Mouse (Mus musculus): Measurements from ENCODE around the gene Olfr702. TPM values are rescaled to one million over a fixed set of nuclear protein-coding genes. Genes with fewer than 3 reads are reported as not detected.

Olfr702 gene
- total RNA-seq (2021): not detected
- long read RNA-seq, experiment 1: 0 reads
- long read RNA-seq, experiment 2: 0 reads

- intact Hi-C loops (cut with DNase I): no loop called here
- DNase-seq (ENCODE audit: low spot score in 2 of 2): no peak
These were observed at the start of gene Olfr702 for GRCm38 (mm10) chr7:106833793-106834192. TSS of gene Olfr702 (minus strand) at chr7:106833893.

- DNase-seq (ENCODE audit: low spot score in 2 of 2): no peak
These were observed 43.1 kb upstream of the Olfr702 start, which contains the start of gene Olfr705 for GRCm38 (mm10) chr7:106876791-106877190. TSS of gene Olfr705 (minus strand) at chr7:106876891.

GRCm38 (mm10) chr7:106862885-106863284, 29.2 kb upstream of the Olfr702 start, which contains the start of gene Olfr704:
TSS of gene Olfr704 (plus strand) at chr7:106863185.
- intact Hi-C loops (cut with DNase I): no loop called here
- DNase-seq (ENCODE audit: low spot score in 2 of 2): no peak

More at GRCm38 (mm10) chr7:106876791-106877190, 43.1 kb upstream of the Olfr702 start, which contains the start of gene Olfr705:
- intact Hi-C loops (cut with DNase I): no loop called here

GRCm38 (mm10) chr7:106843060-106843459, 9.4 kb upstream of the Olfr702 start, which contains the start of gene Olfr703:
TSS of gene Olfr703 (plus strand) at chr7:106843360.
- no peak for DNase-seq (ENCODE audit: low spot score in 2 of 2)
- intact Hi-C loops (cut with DNase I): no loop called here

GRCm38 (mm10) chr7:106818414-106818813, 15.3 kb downstream of the Olfr702 start:
- DNase-seq (ENCODE audit: low spot score in 2 of 2): no peak
- intact Hi-C loops (cut with DNase I): no loop called here

- intact Hi-C loops (cut with DNase I): no loop called here
- peak in 1 of 2 experiments; percentile 5 for DNase-seq (ENCODE audit: low spot score in 2 of 2)
These were observed 17.9 kb downstream of the Olfr702 start for GRCm38 (mm10) chr7:106815775-106816174.

GRCm38 (mm10) chr7:106813829-106814228, 19.9 kb downstream of the Olfr702 start, which contains the start of gene Olfr701:
TSS of gene Olfr701 (plus strand) at chr7:106814129.
- no peak for DNase-seq (ENCODE audit: low spot score in 2 of 2)
- intact Hi-C loops (cut with DNase I): no loop called here

- intact Hi-C loops (cut with DNase I): no loop called here
- no peak for DNase-seq (ENCODE audit: low spot score in 2 of 2)
These were observed 25.0 kb downstream of the Olfr702 start, which contains the start of gene Olfr700 for GRCm38 (mm10) chr7:106808734-106809133. TSS of gene Olfr700 (minus strand) at chr7:106808834.

- no peak for DNase-seq (ENCODE audit: low spot score in 2 of 2)
- intact Hi-C loops (cut with DNase I): no loop called here
These were observed 40.6 kb downstream of the Olfr702 start, which contains the start of gene Olfr699 for GRCm38 (mm10) chr7:106793098-106793497. TSS of gene Olfr699 (minus strand) at chr7:106793198.

GRCm38 (mm10) chr7:106788330-106788729, 45.4 kb downstream of the Olfr702 start:
- intact Hi-C loops (cut with DNase I): no loop called here
- no peak for DNase-seq (ENCODE audit: low spot score in 2 of 2)

Other genes with a start within 250 kb of the Olfr702 start
- gene Olfr693, start 153.3 kb downstream of the Olfr702 start, total RNA-seq (2021): not detected
- not detected for gene Olfr694, start 142.1 kb downstream of the Olfr702 start, total RNA-seq (2021)
- not detected for gene Olfr695, start 117.5 kb downstream of the Olfr702 start, total RNA-seq (2021)
- not detected for gene Olfr697, start 91.5 kb downstream of the Olfr702 start, total RNA-seq (2021)
- gene Olfr698, start 78.5 kb downstream of the Olfr702 start, total RNA-seq (2021): not detected
- gene Olfr699, start 40.7 kb downstream of the Olfr702 start, total RNA-seq (2021): not detected
- not detected for gene Olfr700, start 25.1 kb downstream of the Olfr702 start, total RNA-seq (2021)
- gene Olfr701, start 19.8 kb downstream of the Olfr702 start, total RNA-seq (2021): not detected
- gene Olfr703, start 9.5 kb upstream of the Olfr702 start, total RNA-seq (2021): not detected
- gene Olfr704, start 29.3 kb upstream of the Olfr702 start, total RNA-seq (2021): not detected
- gene Olfr705, start 43.0 kb upstream of the Olfr702 start, total RNA-seq (2021): not detected
- not detected for gene Olfr706, start 54.3 kb upstream of the Olfr702 start, total RNA-seq (2021)
- not detected for gene Olfr707, start 67.3 kb upstream of the Olfr702 start, total RNA-seq (2021)
- gene Olfr1532-ps1, start 74.1 kb upstream of the Olfr702 start, total RNA-seq (2021): not detected
- gene Olfr709-ps1, start 98.3 kb upstream of the Olfr702 start, total RNA-seq (2021): not detected
- not detected for gene Olfr710, start 114.4 kb upstream of the Olfr702 start, total RNA-seq (2021)
- not detected for gene Olfr6, start 130.0 kb upstream of the Olfr702 start, total RNA-seq (2021)
- gene Olfr711, start 141.6 kb upstream of the Olfr702 start, total RNA-seq (2021): not detected
- not detected for gene Olfr2, start 172.2 kb upstream of the Olfr702 start, total RNA-seq (2021)
- not detected for gene Olfr713, start 197.3 kb upstream of the Olfr702 start, total RNA-seq (2021)
- not detected for gene Olfr714, start 237.1 kb upstream of the Olfr702 start, total RNA-seq (2021)